Mouse (Mus musculus) ES-E14 (cell line): ENCODE data around the gene Tanc2.

Experiments used
- CHD2 ChIP-seq: IDR thresholded peaks from 2 replicates; pipeline ENCODE4 v1.6.1; 2014; ENCODE audit warnings: mild to moderate bottlenecking, low read depth, low read length, inconsistent platforms
- HCFC1 ChIP-seq: IDR thresholded peaks from 2 replicates; pipeline ENCODE4 v1.6.1; 2012; ENCODE audit warnings: low read length, inconsistent platforms, borderline replicate concordance; ENCODE audit not compliant: insufficient read depth
- ZC3H11A ChIP-seq: IDR thresholded peaks from 2 replicates; pipeline ENCODE4 v1.6.1; 2012; ENCODE audit warnings: low read depth, mild to moderate bottlenecking, inconsistent platforms, low read length, borderline replicate concordance

GRCm38 (mm10) chr11:105902956-105903355 lies 313.2 kb downstream of the Tanc2 start:
- no peak for TF ChIP-seq HCFC1
- TF ChIP-seq CHD2, result no peak
- TF ChIP-seq ZC3H11A, result no peak
